8 mouse cellular contexts compared by ENCODE assay signal in genomic region chr19:46014572-46015178, GRCm38 (mm10). TPM values are rescaled to one million over a fixed set of nuclear protein-coding genes. Genes with fewer than 3 reads are reported as not detected.
DNase-seq lines count a peak whose midpoint lies in the region; ATAC-seq and TF ChIP-seq lines count a peak whose summit lies in the region.

No protein-coding gene starts in this region.

- H3K4me3 ChIP-seq in hindbrain, embryonic 11.5 days (ENCODE audit: low read depth, low read length) = no peak overlapping the region
- H3K4me3 ChIP-seq in hindbrain, embryonic 12.5 days = no peak overlapping the region
- no peak overlapping the region for H3K4me3 ChIP-seq in kidney, adult 2 months (ENCODE audit: insufficient read depth, low read depth, low read length)
- H3K4me3 ChIP-seq in limb, embryonic 11.5 days (ENCODE audit: low read depth, low read length) = no peak overlapping the region
- no peak overlapping the region for H3K4me3 ChIP-seq in midbrain, embryonic 16.5 days (ENCODE audit: low read depth, low read length)

- ATAC-seq in hindbrain, embryonic 11.5 days (ENCODE audit: low FRiP score) = no peak
- no peak for ATAC-seq in hindbrain, embryonic 12.5 days (ENCODE audit: low FRiP score)
- ATAC-seq in common myeloid progenitor, adult 5-6 weeks (replicated peaks; ENCODE audit: low read depth, poor library complexity, severe bottlenecking) = peak; percentile 100
- ATAC-seq in limb, embryonic 11.5 days (ENCODE audit: insufficient number of reproducible peaks, low FRiP score, low TSS enrichment, low read depth) = peak; percentile 79; the same call in 1 of the 2 replicates
- ATAC-seq in midbrain, embryonic 16.5 days = peak; percentile 68; the same call in 1 of the 2 replicates

- intact Hi-C loops in gastrocnemius, postnatal 14 days (cut with DNase I; ENCODE audit: low total_unique reads) = loop anchor here (10.0 kb wide), 2 partner anchors 50 to 210 kb away; no protein-coding TSS in a partner anchor

- no peaks in the 10 kb centered on the region for H3K4me1 ChIP-seq in hindbrain, embryonic 11.5 days (replicated peaks; ENCODE audit: control insufficient read depth, insufficient read depth, low read length)
- H3K4me1 ChIP-seq in hindbrain, embryonic 12.5 days = no peaks in the 10 kb centered on the region
- H3K4me1 ChIP-seq in kidney, adult 2 months (ENCODE audit: control insufficient read depth, insufficient read depth, low read length) = no peaks in the 10 kb centered on the region
- H3K4me1 ChIP-seq in limb, embryonic 11.5 days (ENCODE audit: control insufficient read depth, insufficient read depth, low read length) = no peaks in the 10 kb centered on the region
- no peaks in the 10 kb centered on the region for H3K4me1 ChIP-seq in midbrain, embryonic 16.5 days (ENCODE audit: control insufficient read depth, insufficient read depth, low read length)

- no peaks in the 10 kb centered on the region for H3K27me3 ChIP-seq in hindbrain, embryonic 11.5 days (ENCODE audit: control insufficient read depth, insufficient read depth, low read length)
- no peaks in the 10 kb centered on the region for H3K27me3 ChIP-seq in hindbrain, embryonic 12.5 days
- no peaks in the 10 kb centered on the region for H3K27me3 ChIP-seq in kidney, adult 2 months (replicated peaks; ENCODE audit: control insufficient read depth, insufficient read depth, low read length)
- H3K27me3 ChIP-seq in limb, embryonic 11.5 days (ENCODE audit: control insufficient read depth, insufficient read depth, low read length) = no peaks in the 10 kb centered on the region
- H3K27me3 ChIP-seq in midbrain, embryonic 16.5 days (ENCODE audit: control insufficient read depth, insufficient read depth, low read depth, low read length) = no peaks in the 10 kb centered on the region

- TF ChIP-seq POLR2A in kidney, adult 2 months (IDR thresholded peaks at IDR 0.05; ENCODE audit: low read depth, low read length) = no peak

- H3K27ac ChIP-seq in hindbrain, embryonic 11.5 days (ENCODE audit: low read depth, low read length) = no peak overlapping the region
- H3K27ac ChIP-seq in hindbrain, embryonic 12.5 days = no peak overlapping the region
- no peak overlapping the region for H3K27ac ChIP-seq in kidney, adult 2 months (ENCODE audit: insufficient read depth, low read depth, low read length)
- no peak overlapping the region for H3K27ac ChIP-seq in limb, embryonic 11.5 days (replicated peaks; ENCODE audit: low read depth, low read length)
- no peak overlapping the region for H3K27ac ChIP-seq in midbrain, embryonic 16.5 days (ENCODE audit: low read length)

- DNase-seq in hindbrain, embryonic 11.5 days (ENCODE audit: low spot score) = peak; percentile 93
- DNase-seq in gastrocnemius, postnatal 14 days = peak; percentile 87
- DNase-seq in kidney, adult 2 months = peak; percentile 96
- DNase-seq in limb, embryonic 11.5 days (ENCODE audit: low spot score) = peak; percentile 93
- peak; percentile 79 to 91 for DNase-seq in spleen, postnatal 10 days (ENCODE audit: low spot score in 2 of 2)

- no peak overlapping the region for H3K4me2 ChIP-seq in hindbrain, embryonic 11.5 days (replicated peaks; ENCODE audit: low read depth, low read length)
- H3K4me2 ChIP-seq in hindbrain, embryonic 12.5 days (replicated peaks) = no peak overlapping the region
- H3K4me2 ChIP-seq in limb, embryonic 11.5 days (ENCODE audit: low read depth, severe bottlenecking) = no peak overlapping the region
- no peak overlapping the region for H3K4me2 ChIP-seq in midbrain, embryonic 16.5 days (ENCODE audit: low read length)

- peak; percentile 99 for TF ChIP-seq CTCF in kidney, adult 2 months (conservative IDR thresholded peaks at IDR 0.05; ENCODE audit: insufficient read depth, insufficient read length, low read depth, low read length)

- no peak overlapping the region for H3K9ac ChIP-seq in hindbrain, embryonic 11.5 days (ENCODE audit: low read depth, low read length)
- no peak overlapping the region for H3K9ac ChIP-seq in hindbrain, embryonic 12.5 days
- no peak overlapping the region for H3K9ac ChIP-seq in limb, embryonic 11.5 days (ENCODE audit: low read length)
- H3K9ac ChIP-seq in midbrain, embryonic 16.5 days (ENCODE audit: low read depth, low read length) = no peak overlapping the region

- WGBS in hindbrain, embryonic 11.5 days = 43% methylated on average over 12 of the region's 12 CpGs
- WGBS in hindbrain, embryonic 12.5 days = 40% methylated on average over 12 of the region's 12 CpGs
- WGBS in kidney, adult 2 months = 29% methylated on average over 12 of the region's 12 CpGs
- 41% methylated on average over 12 of the region's 12 CpGs for WGBS in limb, embryonic 11.5 days
- WGBS in midbrain, embryonic 16.5 days = 43% methylated on average over 12 of the region's 12 CpGs

- H3K36me3 ChIP-seq in hindbrain, embryonic 11.5 days (ENCODE audit: control insufficient read depth, insufficient read depth, low read length) = no peaks in the 10 kb centered on the region
- no peaks in the 10 kb centered on the region for H3K36me3 ChIP-seq in hindbrain, embryonic 12.5 days
- H3K36me3 ChIP-seq in kidney, adult 2 months (ENCODE audit: control insufficient read depth, insufficient read depth, low read length) = no peaks in the 10 kb centered on the region
- no peaks in the 10 kb centered on the region for H3K36me3 ChIP-seq in limb, embryonic 11.5 days (ENCODE audit: control insufficient read depth, insufficient read depth, low read length)
- H3K36me3 ChIP-seq in midbrain, embryonic 16.5 days (ENCODE audit: control insufficient read depth, insufficient read depth, low read length) = no peaks in the 10 kb centered on the region

- H3K9me3 ChIP-seq in hindbrain, embryonic 11.5 days (ENCODE audit: control insufficient read depth, low read length) = no peaks in the 10 kb centered on the region; the same call in 1 of the 2 replicates
- no peaks in the 10 kb centered on the region for H3K9me3 ChIP-seq in hindbrain, embryonic 12.5 days (replicated peaks)
- H3K9me3 ChIP-seq in limb, embryonic 11.5 days (ENCODE audit: control insufficient read depth, low read length) = no peaks in the 10 kb centered on the region
- no peaks in the 10 kb centered on the region for H3K9me3 ChIP-seq in midbrain, embryonic 16.5 days (replicated peaks; ENCODE audit: control insufficient read depth, low read length, poor library complexity, severe bottlenecking)

RNA-seq across cellular contexts. Expression of gene Hps6, which starts 11.4 kb away (rescaled TPM):
- 1.0 and 1.9 TPM in 2 replicates for polyA plus RNA-seq in hindbrain, embryonic 11.5 days (2014; fragmentation: Nextera tagmentation; extraction: Ambion mirVana)
- 4.8 and 5.1 TPM in 2 replicates for polyA plus RNA-seq in hindbrain, embryonic 12.5 days (2016; fragmentation: Nextera tagmentation; extraction: Ambion mirVana)
- total RNA-seq in common myeloid progenitor, adult 5-6 weeks (2017) = 4.1 and 4.9 TPM in 2 replicates
- total RNA-seq in gastrocnemius, postnatal 14 days (2021) = 1 to 10 TPM; 3.1 to 3.8 TPM
- polyA plus RNA-seq in kidney, adult 2 months (2012; rRNA removed) = 4.8 and 5.5 TPM in 2 replicates
- 2.7 and 3.1 TPM in 2 replicates for polyA plus RNA-seq in limb, embryonic 11.5 days (2014; fragmentation: Nextera tagmentation; extraction: Ambion mirVana)
- polyA plus RNA-seq in midbrain, embryonic 16.5 days (2015; fragmentation: Nextera tagmentation; extraction: Ambion mirVana) = 4.0 and 5.7 TPM in 2 replicates

RNA-seq across cellular contexts. Expression of gene Armh3, which starts 16.4 kb away (rescaled TPM):
- 13.7 and 15.3 TPM in 2 replicates for polyA plus RNA-seq in hindbrain, embryonic 11.5 days (2014; fragmentation: Nextera tagmentation; extraction: Ambion mirVana)
- polyA plus RNA-seq in hindbrain, embryonic 12.5 days (2016; fragmentation: Nextera tagmentation; extraction: Ambion mirVana) = 21.3 and 24.2 TPM in 2 replicates
- total RNA-seq in common myeloid progenitor, adult 5-6 weeks (2017) = 7.4 and 9.5 TPM in 2 replicates
- total RNA-seq in gastrocnemius, postnatal 14 days (2021) = 10 to 100 TPM; 10.8 to 10.9 TPM
- polyA plus RNA-seq in kidney, adult 2 months (2012; rRNA removed) = 11.4 and 12.2 TPM in 2 replicates
- polyA plus RNA-seq in limb, embryonic 11.5 days (2014; fragmentation: Nextera tagmentation; extraction: Ambion mirVana) = 15.0 and 16.3 TPM in 2 replicates
- 23.4 and 25.6 TPM in 2 replicates for polyA plus RNA-seq in midbrain, embryonic 16.5 days (2015; fragmentation: Nextera tagmentation; extraction: Ambion mirVana)

RNA-seq across cellular contexts. Expression of gene Pprc1, which starts 30.0 kb away (rescaled TPM):
- polyA plus RNA-seq in hindbrain, embryonic 11.5 days (2014; fragmentation: Nextera tagmentation; extraction: Ambion mirVana) = 42.7 and 45.8 TPM in 2 replicates
- 28.5 and 30.8 TPM in 2 replicates for polyA plus RNA-seq in hindbrain, embryonic 12.5 days (2016; fragmentation: Nextera tagmentation; extraction: Ambion mirVana)
- 15.0 and 48.0 TPM in 2 replicates for total RNA-seq in common myeloid progenitor, adult 5-6 weeks (2017)
- total RNA-seq in gastrocnemius, postnatal 14 days (2021) = 10 to 100 TPM; 11.2 to 11.5 TPM
- polyA plus RNA-seq in kidney, adult 2 months (2012; rRNA removed) = 10.7 and 10.8 TPM in 2 replicates
- polyA plus RNA-seq in limb, embryonic 11.5 days (2014; fragmentation: Nextera tagmentation; extraction: Ambion mirVana) = 55.2 and 55.5 TPM in 2 replicates
- 19.9 and 20.0 TPM in 2 replicates for polyA plus RNA-seq in midbrain, embryonic 16.5 days (2015; fragmentation: Nextera tagmentation; extraction: Ambion mirVana)

RNA-seq across cellular contexts. Expression of gene Ldb1, which starts 30.3 kb away (rescaled TPM):
- polyA plus RNA-seq in hindbrain, embryonic 11.5 days (2014; fragmentation: Nextera tagmentation; extraction: Ambion mirVana) = 87.9 and 95.8 TPM in 2 replicates
- 129 and 138 TPM in 2 replicates for polyA plus RNA-seq in hindbrain, embryonic 12.5 days (2016; fragmentation: Nextera tagmentation; extraction: Ambion mirVana)
- total RNA-seq in common myeloid progenitor, adult 5-6 weeks (2017) = 136 and 160 TPM in 2 replicates
- 10 to 100 TPM; 26.2 to 28.5 TPM for total RNA-seq in gastrocnemius, postnatal 14 days (2021)
- polyA plus RNA-seq in kidney, adult 2 months (2012; rRNA removed) = 107 and 111 TPM in 2 replicates
- 93.1 and 97.6 TPM in 2 replicates for polyA plus RNA-seq in limb, embryonic 11.5 days (2014; fragmentation: Nextera tagmentation; extraction: Ambion mirVana)
- polyA plus RNA-seq in midbrain, embryonic 16.5 days (2015; fragmentation: Nextera tagmentation; extraction: Ambion mirVana) = 88.1 and 107 TPM in 2 replicates

Comparison
In these comparisons a context has a peak if more than half of its experiments do, and no peak if none do; other contexts are left out.
1. ATAC-seq: peak in common myeloid progenitor, adult 5-6 weeks (single experiment), limb, embryonic 11.5 days (single experiment) and midbrain, embryonic 16.5 days (single experiment); none in hindbrain, embryonic 11.5 days (single experiment) and hindbrain, embryonic 12.5 days (single experiment).
2. Peak in every context shown above with its lines, with median percentiles within 50 percentile points of each other: DNase-seq.